Mouse (Mus musculus) stomach, postnatal 0 days (tissue): ENCODE data around the gene Eefsec.

Source experiments
- CTCF ChIP-seq: IDR thresholded peaks from 2 replicates; pipeline ENCODE4 v1.5.1; 2016; ENCODE audit warnings: antibody characterized with exemption, low read depth, mild to moderate bottlenecking, moderate library complexity
- EP300 ChIP-seq: optimal IDR thresholded peaks from 2 replicates; pipeline ENCODE3; 2016; ENCODE audit warnings: antibody characterized with exemption

DNA sequence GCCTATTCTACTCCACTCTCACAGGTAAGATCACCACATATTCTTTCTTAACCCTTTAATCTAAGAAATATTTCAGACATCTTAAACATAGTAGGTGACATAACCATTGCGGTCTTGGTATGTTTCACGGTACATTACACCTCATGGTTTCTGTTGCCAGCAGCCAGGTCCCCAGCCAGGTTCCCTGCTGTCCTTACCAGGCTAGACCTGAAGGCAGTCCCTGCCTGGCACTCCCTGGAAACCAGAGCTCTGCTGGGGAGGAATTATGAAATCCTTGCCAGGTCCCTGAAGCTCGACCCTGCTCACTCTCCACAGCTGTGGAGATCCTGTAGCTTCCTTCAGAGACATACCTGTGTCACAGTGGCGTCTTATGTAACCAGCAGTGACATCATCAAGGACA lies 230.1 kb downstream of the Eefsec start:
- TF ChIP-seq CTCF = no peak
- no peak for TF ChIP-seq EP300
